Mouse (Mus musculus): ENCODE results near the gene Pdyn. TPM values are rescaled to one million over a fixed set of nuclear protein-coding genes. Genes with fewer than 3 reads are reported as not detected.

Pdyn gene
- polyA plus RNA-seq, 1 experiment from 2014 or later: 0.18 TPM

- no peak overlapping the region for H3K9ac ChIP-seq (ENCODE audit: low read depth, low read length)
- H3K27ac ChIP-seq (ENCODE audit: low read depth, low read length): no peak overlapping the region
- no peak overlapping the region for H3K4me3 ChIP-seq (ENCODE audit: low read depth, low read length)
- peaks cover 11% of the 10 kb centered on the region for H3K27me3 ChIP-seq (replicated peaks; ENCODE audit: control insufficient read depth, insufficient read depth, low read length)
- H3K4me1 ChIP-seq (replicated peaks; ENCODE audit: control insufficient read depth, insufficient read depth, low read length): peaks cover 2% of the 10 kb centered on the region; the same call in 1 of the 2 replicates
- DNase-seq (ENCODE audit: low spot score): no peak
- no peak for ATAC-seq (replicated peaks; ENCODE audit: low FRiP score)
- H3K9me3 ChIP-seq (ENCODE audit: control insufficient read depth, low read length): no peaks in the 10 kb centered on the region
- no peak overlapping the region for H3K4me2 ChIP-seq
- H3K36me3 ChIP-seq (ENCODE audit: control insufficient read depth, insufficient read depth, low read length): no peaks in the 10 kb centered on the region
- WGBS: 86% methylated on average over 8 of the region's 8 CpGs
These were observed 7.0 kb downstream of the Pdyn start for GRCm38 (mm10) chr2:129692694-129693093.

DNA sequence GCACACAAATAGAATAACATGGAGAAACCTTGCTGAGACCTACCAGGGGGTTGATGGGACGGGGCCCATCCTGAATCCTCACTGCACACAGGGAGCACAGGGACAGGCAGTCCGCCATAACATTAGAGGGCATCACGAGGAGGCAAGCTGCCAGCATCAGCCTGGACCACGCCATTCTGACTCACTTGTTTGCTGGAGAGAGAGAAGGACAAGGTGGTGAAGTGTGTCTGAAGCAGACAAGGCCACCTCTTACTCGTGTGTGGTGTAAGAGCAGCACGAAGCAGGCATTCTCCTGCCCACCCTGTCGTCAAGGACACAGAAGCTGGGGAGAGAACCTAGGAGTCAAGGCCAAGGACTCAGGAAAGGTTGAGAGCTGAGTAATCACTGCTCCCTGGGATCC lies 9.9 kb downstream of the Pdyn start:
- Histone ChIP-seq H3K4me3 (ENCODE audit: low read depth, low read length) (no peak overlapping the region), H3K36me3 (ENCODE audit: control insufficient read depth, insufficient read depth, low read length) (no peaks in the 10 kb centered on the region), H3K9ac (ENCODE audit: low read depth, low read length) (no peak overlapping the region), H3K27me3 (replicated peaks; ENCODE audit: control insufficient read depth, insufficient read depth, low read length) (peaks cover 3% of the 10 kb centered on the region; the same call in 1 of the 2 replicates), H3K27ac (ENCODE audit: low read depth, low read length) (no peak overlapping the region), H3K9me3 (ENCODE audit: control insufficient read depth, low read length) (no peaks in the 10 kb centered on the region), H3K4me1 (replicated peaks; ENCODE audit: control insufficient read depth, insufficient read depth, low read length) (no peaks in the 10 kb centered on the region; the same call in 1 of the 2 replicates), H3K4me2 (no peak overlapping the region)
- ATAC-seq (replicated peaks; ENCODE audit: low FRiP score) (no peak), DNase-seq (ENCODE audit: low spot score) (no peak)
- WGBS: 79% methylated on average over 7 of the region's 7 CpGs

- Histone ChIP-seq H3K4me1 (replicated peaks; ENCODE audit: control insufficient read depth, insufficient read depth, low read length) (no peaks in the 10 kb centered on the region), H3K9me3 (ENCODE audit: control insufficient read depth, low read length) (no peaks in the 10 kb centered on the region), H3K36me3 (ENCODE audit: control insufficient read depth, insufficient read depth, low read length) (no peaks in the 10 kb centered on the region), H3K27ac (ENCODE audit: low read depth, low read length) (no peak overlapping the region), H3K27me3 (replicated peaks; ENCODE audit: control insufficient read depth, insufficient read depth, low read length) (peaks cover 3% of the 10 kb centered on the region; the same call in 1 of the 2 replicates), H3K4me2 (no peak overlapping the region), H3K4me3 (ENCODE audit: low read depth, low read length) (no peak overlapping the region), H3K9ac (ENCODE audit: low read depth, low read length) (no peak overlapping the region)
- ATAC-seq (replicated peaks; ENCODE audit: low FRiP score) (no peak), DNase-seq (ENCODE audit: low spot score) (no peak)
- 90% methylated on average over 28 of the region's 28 CpGs for WGBS
These were observed 11.5 kb downstream of the Pdyn start for GRCm38 (mm10) chr2:129688036-129688625.

DNA sequence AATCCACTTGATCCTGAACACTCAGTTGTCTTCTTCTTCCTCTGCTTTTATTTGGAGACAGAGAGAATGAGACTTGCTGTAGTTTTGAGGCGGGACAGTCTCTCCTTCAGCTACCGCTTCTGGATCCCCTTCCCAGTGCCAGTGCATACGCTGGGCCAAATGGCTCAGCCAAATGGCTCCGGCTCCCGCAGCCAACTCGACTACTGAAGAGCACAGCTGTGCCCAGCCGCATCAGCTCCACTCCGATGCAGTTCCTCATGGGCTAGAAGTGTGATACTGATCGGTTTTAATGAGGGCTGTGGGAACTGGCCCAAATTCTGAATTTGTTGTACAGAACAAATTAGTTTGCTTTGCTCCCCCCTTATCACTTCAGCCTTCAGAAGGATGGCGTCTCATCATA lies 12.7 kb downstream of the Pdyn start:
- Histone ChIP-seq H3K4me3 (ENCODE audit: low read depth, low read length) (no peak overlapping the region), H3K4me1 (replicated peaks; ENCODE audit: control insufficient read depth, insufficient read depth, low read length) (no peaks in the 10 kb centered on the region), H3K4me2 (no peak overlapping the region), H3K27me3 (replicated peaks; ENCODE audit: control insufficient read depth, insufficient read depth, low read length) (peaks cover 1% of the 10 kb centered on the region; the same call in 1 of the 2 replicates), H3K27ac (ENCODE audit: low read depth, low read length) (no peak overlapping the region), H3K9ac (ENCODE audit: low read depth, low read length) (no peak overlapping the region), H3K36me3 (ENCODE audit: control insufficient read depth, insufficient read depth, low read length) (no peaks in the 10 kb centered on the region), H3K9me3 (ENCODE audit: control insufficient read depth, low read length) (no peaks in the 10 kb centered on the region)
- 56% methylated on average over 10 of the region's 10 CpGs for WGBS
- no peak for ATAC-seq (replicated peaks; ENCODE audit: low FRiP score)
- DNase-seq (ENCODE audit: low spot score): no peak

- no peak overlapping the region for H3K27ac ChIP-seq (ENCODE audit: low read depth, low read length)
- no peak overlapping the region for H3K4me3 ChIP-seq (ENCODE audit: low read depth, low read length)
- 71% methylated on average over 4 of the region's 4 CpGs for WGBS
- no peaks in the 10 kb centered on the region for H3K4me1 ChIP-seq (replicated peaks; ENCODE audit: control insufficient read depth, insufficient read depth, low read length)
- no peak for DNase-seq (ENCODE audit: low spot score)
- H3K27me3 ChIP-seq (replicated peaks; ENCODE audit: control insufficient read depth, insufficient read depth, low read length): no peaks in the 10 kb centered on the region
- H3K36me3 ChIP-seq (ENCODE audit: control insufficient read depth, insufficient read depth, low read length): no peaks in the 10 kb centered on the region
- no peaks in the 10 kb centered on the region for H3K9me3 ChIP-seq (ENCODE audit: control insufficient read depth, low read length)
- H3K9ac ChIP-seq (ENCODE audit: low read depth, low read length): no peak overlapping the region
- no peak for ATAC-seq (replicated peaks; ENCODE audit: low FRiP score)
- H3K4me2 ChIP-seq: no peak overlapping the region
These were observed 15.6 kb downstream of the Pdyn start for GRCm38 (mm10) chr2:129684014-129684413.

GRCm38 (mm10) chr2:129680236-129680635 lies 19.4 kb downstream of the Pdyn start:
- no peak overlapping the region for H3K4me3 ChIP-seq (ENCODE audit: low read depth, low read length)
- H3K9me3 ChIP-seq (ENCODE audit: control insufficient read depth, low read length): no peaks in the 10 kb centered on the region
- no peak for ATAC-seq (replicated peaks; ENCODE audit: low FRiP score)
- H3K36me3 ChIP-seq (ENCODE audit: control insufficient read depth, insufficient read depth, low read length): no peaks in the 10 kb centered on the region
- DNase-seq (ENCODE audit: low spot score): no peak
- H3K27ac ChIP-seq (ENCODE audit: low read depth, low read length): no peak overlapping the region
- no peak overlapping the region for H3K9ac ChIP-seq (ENCODE audit: low read depth, low read length)
- no peaks in the 10 kb centered on the region for H3K4me1 ChIP-seq (replicated peaks; ENCODE audit: control insufficient read depth, insufficient read depth, low read length)
- H3K4me2 ChIP-seq: no peak overlapping the region
- WGBS: 75% methylated on average over 3 of the region's 3 CpGs
- no peaks in the 10 kb centered on the region for H3K27me3 ChIP-seq (replicated peaks; ENCODE audit: control insufficient read depth, insufficient read depth, low read length)

DNA sequence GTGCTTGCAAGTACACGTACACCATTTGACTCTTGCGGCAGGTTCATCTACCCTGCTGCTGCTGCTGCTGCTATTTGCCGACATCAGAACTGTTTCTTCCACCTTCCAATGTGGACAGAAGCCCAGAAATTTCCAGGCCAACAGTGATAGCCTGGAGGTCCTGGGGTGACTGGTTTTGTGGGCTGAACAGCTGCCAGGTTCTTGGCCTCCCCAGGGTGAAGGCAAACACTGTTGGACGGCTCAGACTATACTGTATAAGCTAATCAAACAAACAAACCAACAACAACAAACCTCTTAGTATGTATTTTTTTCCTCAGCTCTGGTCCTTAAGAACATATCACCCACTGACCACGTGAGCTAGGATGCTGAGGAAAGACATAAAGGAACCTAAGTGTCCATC lies 20.6 kb downstream of the Pdyn start:
- H3K36me3 ChIP-seq (ENCODE audit: control insufficient read depth, insufficient read depth, low read length): no peaks in the 10 kb centered on the region
- H3K4me1 ChIP-seq (replicated peaks; ENCODE audit: control insufficient read depth, insufficient read depth, low read length): no peaks in the 10 kb centered on the region
- 77% methylated on average over 5 of the region's 5 CpGs for WGBS
- no peak overlapping the region for H3K27ac ChIP-seq (ENCODE audit: low read depth, low read length)
- H3K9me3 ChIP-seq (ENCODE audit: control insufficient read depth, low read length): no peaks in the 10 kb centered on the region
- DNase-seq (ENCODE audit: low spot score): no peak
- H3K27me3 ChIP-seq (replicated peaks; ENCODE audit: control insufficient read depth, insufficient read depth, low read length): no peaks in the 10 kb centered on the region
- no peak overlapping the region for H3K4me3 ChIP-seq (ENCODE audit: low read depth, low read length)
- ATAC-seq (replicated peaks; ENCODE audit: low FRiP score): no peak
- H3K9ac ChIP-seq (ENCODE audit: low read depth, low read length): no peak overlapping the region
- H3K4me2 ChIP-seq: no peak overlapping the region

GRCm38 (mm10) chr2:129677664-129678063 lies 22.0 kb downstream of the Pdyn start:
- H3K27ac ChIP-seq (ENCODE audit: low read depth, low read length): no peak overlapping the region
- H3K9me3 ChIP-seq (ENCODE audit: control insufficient read depth, low read length): no peaks in the 10 kb centered on the region
- ATAC-seq (replicated peaks; ENCODE audit: low FRiP score) (no peak), DNase-seq (ENCODE audit: low spot score) (no peak)
- H3K4me3 ChIP-seq (ENCODE audit: low read depth, low read length): no peak overlapping the region
- WGBS: 74% methylated on average over 2 of the region's 2 CpGs
- no peaks in the 10 kb centered on the region for H3K4me1 ChIP-seq (replicated peaks; ENCODE audit: control insufficient read depth, insufficient read depth, low read length)
- H3K36me3 ChIP-seq (ENCODE audit: control insufficient read depth, insufficient read depth, low read length): no peaks in the 10 kb centered on the region
- H3K4me2 ChIP-seq: no peak overlapping the region
- H3K27me3 ChIP-seq (replicated peaks; ENCODE audit: control insufficient read depth, insufficient read depth, low read length): no peaks in the 10 kb centered on the region
- no peak overlapping the region for H3K9ac ChIP-seq (ENCODE audit: low read depth, low read length)

DNA sequence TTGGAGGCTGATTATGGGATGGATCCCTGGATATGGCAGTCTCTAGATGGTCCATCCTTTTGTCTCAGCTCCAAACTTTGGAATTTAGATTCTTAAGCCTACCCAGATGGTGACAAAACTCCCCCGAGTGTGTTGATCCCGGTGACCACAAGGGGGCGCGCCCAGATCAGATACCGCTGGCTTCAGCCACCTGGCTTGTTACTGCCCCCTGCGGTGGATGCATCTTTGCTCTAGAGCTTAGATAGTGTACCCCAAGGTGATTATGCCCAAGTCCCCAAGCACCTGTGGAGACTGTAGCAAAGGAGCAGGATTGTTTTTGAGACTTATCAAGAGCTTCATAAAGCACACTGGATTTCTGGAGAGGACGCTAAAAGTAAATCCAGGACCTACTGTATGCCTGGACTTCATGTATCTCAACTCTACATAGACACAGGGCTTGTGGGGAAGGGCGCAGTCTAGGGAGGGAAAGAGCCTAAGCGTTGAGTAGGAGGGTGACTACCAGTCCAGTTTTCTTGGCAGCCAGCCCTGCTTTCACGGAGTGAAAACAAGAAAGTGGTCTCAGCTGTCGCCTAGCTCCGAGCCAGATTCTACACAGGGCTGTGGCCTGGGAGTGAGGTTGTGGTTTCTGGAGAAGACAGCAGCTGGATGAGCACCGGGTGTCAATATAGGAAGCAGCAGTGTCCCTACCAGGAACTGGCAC lies 24.6 kb downstream of the Pdyn start:
- Histone ChIP-seq H3K4me2 (no peak overlapping the region), H3K9me3 (ENCODE audit: control insufficient read depth, low read length) (no peaks in the 10 kb centered on the region), H3K27me3 (replicated peaks; ENCODE audit: control insufficient read depth, insufficient read depth, low read length) (no peaks in the 10 kb centered on the region), H3K27ac (ENCODE audit: low read depth, low read length) (no peak overlapping the region), H3K4me3 (ENCODE audit: low read depth, low read length) (no peak overlapping the region), H3K9ac (ENCODE audit: low read depth, low read length) (no peak overlapping the region), H3K4me1 (replicated peaks; ENCODE audit: control insufficient read depth, insufficient read depth, low read length) (no peaks in the 10 kb centered on the region), H3K36me3 (ENCODE audit: control insufficient read depth, insufficient read depth, low read length) (no peaks in the 10 kb centered on the region)
- 31% methylated on average over 13 of the region's 13 CpGs for WGBS
- DNase-seq (ENCODE audit: low spot score) (peak; percentile 70), ATAC-seq (replicated peaks; ENCODE audit: low FRiP score) (no peak)

All from liver, embryonic 11.5 days (tissue).